Mouse (Mus musculus) 3T3-L1 (cell line): ENCODE measurements around the gene Auts2.

ENCODE experiments used
- DNase-seq: peaks from one replicate; pipeline ENCODE4 v3.0.0-alpha.2; 2015; ENCODE audit warnings: low read depth, low spot score

Auts2 gene

DNA sequence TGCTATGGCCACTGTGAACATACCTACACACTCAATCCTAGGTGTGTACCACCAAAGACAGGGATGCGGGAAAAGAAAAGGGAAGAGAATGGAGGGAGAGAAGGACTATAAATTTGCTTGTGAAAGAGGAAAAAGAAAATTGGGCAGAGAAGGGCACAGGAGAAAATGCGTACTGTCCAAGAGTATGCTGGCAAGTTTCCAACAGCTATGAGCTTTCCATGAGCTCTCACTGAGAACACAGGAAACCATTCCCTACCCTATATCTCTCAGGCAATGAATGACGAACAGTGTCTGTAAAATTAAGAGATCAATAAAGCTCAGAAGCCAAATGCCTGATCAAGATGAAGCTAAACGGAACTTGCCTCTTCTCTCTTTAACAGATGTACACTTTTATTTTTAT, 220.2 kb downstream of the Auts2 start:
- no peak for DNase-seq

DNA sequence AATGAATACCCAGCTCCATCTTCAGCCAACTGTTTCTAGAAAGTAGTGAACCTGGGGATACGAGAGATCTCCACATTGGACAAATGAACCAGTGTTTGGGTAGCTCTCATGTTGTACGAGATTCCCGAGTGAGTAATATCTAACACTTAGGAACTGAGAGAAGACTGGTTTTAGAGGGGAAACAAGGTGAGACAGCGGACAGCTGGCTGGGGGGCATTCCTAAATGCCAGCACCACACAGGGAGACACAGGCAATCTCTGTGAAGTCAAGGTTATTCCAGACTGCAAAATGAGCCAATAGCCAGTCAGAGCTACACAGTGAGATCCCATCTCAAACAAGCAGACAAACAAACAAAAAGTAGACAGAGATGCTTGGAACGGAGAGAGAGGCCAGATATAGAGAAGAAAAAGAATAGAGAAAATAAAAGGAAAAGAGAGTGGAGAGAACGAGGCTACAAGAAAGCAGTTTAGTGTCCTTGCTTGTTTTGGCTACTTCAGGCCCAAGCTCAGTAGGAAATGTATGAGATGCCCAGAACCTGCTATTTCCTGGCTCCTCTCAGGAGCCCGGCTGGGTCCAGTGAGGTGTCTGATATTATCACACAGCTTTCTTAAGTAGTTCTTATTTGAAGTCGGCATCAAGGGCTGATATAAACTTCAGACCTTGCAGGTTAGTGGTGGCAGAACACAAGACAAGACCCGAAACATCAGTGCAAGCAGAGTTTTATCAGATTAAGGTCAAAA, 224.9 kb downstream of the Auts2 start:
- no peak for DNase-seq

DNA sequence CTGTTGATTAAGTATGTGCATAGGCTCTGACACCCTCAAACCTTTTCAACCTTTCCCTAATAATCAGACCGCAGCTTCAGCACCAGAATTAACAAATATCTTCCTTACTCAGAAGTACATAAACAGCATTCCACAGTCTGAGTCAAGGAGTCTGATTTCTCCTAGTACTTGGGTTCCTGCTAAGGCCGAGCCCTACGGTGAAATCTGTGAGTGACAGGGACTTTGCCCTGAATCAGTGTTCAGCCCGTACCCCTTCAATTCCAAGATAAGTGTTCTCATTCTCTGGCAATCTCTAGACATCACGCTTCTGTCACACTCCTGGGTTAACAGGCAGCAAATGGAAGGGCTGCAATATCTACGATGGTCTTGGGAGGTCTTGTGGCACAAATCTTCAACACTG, 226.2 kb downstream of the Auts2 start:
- no peak for DNase-seq

DNA sequence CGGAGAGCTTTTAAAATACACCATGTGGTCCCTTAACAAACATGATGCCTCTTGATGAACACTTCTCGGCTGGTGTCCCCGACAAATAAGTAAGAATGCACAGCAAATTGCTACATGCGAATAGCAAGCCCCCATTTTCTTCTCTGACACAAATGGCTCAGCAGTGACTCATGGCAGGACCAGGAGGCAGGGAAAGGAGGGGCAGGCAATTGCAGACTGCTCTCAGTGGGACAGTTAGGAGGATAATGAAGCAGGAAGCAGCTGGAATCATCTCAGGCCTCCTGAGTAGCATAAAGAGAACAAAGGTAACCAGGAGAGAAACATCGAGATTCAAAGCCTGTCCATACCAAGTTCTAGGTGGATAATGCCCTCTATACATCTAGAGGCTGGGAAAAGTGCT, 228.8 kb downstream of the Auts2 start:
- no peak for DNase-seq

DNA sequence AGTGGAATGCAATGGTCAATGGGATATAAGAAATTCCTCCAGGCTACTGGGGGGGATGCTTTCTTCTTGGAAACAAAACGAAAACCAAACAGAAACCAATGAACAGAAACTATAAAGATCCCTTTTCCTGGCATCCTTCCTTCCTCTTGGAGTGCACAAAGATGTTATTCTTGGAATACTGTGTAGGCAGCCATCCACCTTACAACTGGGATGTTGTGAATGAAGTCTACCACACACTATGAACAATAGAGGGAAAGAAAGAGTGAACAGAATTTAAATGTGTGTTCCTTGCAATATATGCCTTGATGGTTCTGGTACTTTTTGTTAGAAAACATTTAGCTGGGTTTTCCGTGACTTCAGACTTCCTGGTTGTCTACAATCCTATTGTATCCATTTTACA, 236.1 kb downstream of the Auts2 start:
- DNase-seq: no peak

DNA sequence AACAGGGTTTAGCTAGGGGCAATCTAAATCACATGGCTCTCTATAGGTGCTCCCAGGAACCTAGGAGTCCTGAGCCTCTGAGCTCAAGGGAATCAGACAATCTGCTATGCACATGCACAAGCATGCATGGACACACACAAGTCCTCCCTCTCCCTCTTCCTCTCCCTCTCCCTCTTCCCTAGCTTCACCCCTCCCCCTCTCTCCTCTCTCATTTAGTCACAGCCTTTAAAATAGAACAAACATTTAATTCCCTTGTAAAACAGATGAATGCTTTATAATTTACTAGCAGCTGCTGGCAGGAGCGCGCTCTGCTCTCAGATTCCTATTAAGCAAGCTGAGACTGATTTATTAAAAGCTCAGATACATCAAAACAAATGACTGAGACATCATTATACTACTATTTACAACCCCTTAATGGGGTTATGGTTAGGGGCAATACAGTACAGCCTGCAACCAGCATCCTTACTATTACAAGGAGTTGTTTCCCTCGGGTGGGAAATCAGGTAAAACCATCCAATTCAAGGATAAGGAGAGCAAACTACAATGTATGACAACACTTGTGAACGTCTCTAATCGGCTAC, 237.7 kb downstream of the Auts2 start:
- DNase-seq: no peak

DNA sequence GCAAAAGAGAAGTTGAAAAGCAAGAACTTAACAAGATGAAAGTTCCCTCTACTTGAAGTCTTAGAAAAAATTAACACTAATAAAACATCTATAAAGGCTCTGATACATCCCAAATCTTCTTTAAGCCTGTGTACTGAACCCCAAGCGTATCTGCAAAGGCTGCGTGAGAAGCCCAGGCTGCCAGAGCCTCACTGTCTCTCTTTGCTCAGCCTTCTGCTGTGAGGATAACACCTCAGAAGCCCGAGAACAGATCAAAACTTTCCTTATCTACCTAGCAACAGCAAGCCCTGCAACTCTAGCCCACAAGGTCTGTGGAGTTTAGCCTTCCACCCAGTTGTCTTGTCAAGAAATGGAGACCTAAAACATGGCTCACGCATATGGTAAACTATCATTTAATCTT, 240.4 kb downstream of the Auts2 start:
- no peak for DNase-seq

DNA sequence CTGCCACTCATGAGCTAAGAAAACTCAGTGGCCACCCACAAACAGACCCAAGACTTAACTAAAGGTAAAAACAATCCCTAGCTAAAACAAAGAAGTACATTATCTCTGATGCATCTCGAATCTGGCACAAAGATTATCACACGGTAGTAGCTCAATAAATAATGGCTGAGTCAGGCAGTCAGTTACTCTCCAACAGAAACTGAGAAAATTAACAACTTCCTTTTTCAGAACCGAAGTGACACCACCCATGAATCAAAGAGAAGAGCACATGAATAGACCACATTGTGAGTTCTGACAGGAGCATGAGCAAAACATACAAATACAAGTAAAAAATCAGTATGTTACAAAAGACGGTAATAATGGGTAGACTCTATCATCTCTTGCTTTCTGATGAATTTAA, 242.3 kb downstream of the Auts2 start:
- no peak for DNase-seq

DNA sequence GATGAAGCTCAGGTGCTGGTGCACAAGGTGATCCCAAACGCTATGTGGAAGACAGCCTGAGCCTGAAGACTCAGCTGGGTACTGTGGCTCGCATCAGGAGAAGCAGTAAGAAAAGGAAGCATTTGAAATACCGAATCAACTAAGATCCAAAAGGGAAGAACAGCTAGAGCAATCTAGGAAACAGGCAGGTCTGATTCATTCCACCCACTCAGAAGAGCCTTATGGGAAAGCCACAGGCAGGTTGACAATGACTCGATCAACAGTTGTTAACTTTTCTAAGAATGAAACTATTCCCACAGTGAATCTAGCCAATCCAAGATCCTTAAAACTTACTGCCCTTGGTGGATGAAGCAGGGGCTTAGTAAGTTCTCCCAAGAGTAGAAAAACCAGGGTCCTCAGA, 243.4 kb downstream of the Auts2 start:
- no peak for DNase-seq

DNA sequence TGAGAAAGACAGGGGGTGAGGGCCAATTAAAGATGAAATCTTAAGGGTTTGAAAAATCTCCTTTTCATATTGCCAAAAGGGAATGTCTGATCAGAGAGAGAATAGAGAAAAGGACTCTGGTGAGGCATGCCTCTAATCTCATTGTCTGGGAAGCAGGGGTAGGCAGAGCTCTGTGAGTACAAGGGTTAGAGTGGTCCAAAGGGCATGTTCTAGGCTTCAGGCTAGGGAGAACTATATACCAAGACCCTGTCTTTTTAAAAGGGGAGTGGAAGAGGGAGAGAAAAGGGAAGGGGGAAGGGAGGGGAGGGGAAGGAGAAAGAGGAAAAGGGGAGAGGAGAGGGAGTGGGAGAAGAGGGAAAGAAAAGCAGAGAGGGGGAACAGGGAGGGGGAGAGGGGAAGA, 244.1 kb downstream of the Auts2 start:
- DNase-seq: no peak

DNA sequence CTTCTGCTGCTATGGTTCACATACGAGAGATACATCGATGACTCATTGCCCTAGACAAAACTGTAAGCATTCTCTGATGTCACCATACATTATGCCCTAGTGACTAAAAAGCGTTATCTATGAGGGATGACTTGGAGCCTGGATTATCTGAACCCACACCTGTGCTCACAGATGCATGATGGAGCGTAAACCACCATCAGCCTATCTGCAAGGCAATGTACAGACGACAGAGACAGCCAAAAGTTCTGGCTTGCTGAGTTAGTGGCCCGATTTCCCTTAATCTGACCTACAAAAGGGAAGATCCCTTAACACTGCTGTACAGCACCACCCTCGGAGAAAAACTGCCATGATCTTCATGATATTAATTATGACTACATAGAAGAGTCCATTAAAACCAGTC, 245.8 kb downstream of the Auts2 start:
- DNase-seq: no peak

DNA sequence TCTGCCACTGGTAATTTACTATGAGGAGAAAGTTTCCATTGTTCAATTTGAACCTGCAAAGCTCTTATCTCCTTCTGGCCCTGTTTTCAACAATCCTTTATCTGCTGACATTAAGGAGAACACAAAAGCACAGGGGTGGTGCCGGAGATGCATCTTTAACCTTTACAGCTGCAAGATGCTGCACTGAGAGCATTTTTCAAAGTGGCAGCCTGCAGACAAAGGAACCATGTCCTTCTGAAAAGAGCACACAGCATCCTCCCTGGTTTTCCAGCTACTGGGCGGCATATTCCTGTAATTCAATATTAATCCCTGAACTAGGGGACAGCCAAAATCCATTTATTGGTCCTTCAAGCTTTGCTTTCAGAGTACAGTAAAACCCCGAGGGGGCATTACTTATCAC, 248.7 kb downstream of the Auts2 start:
- DNase-seq: no peak

DNA sequence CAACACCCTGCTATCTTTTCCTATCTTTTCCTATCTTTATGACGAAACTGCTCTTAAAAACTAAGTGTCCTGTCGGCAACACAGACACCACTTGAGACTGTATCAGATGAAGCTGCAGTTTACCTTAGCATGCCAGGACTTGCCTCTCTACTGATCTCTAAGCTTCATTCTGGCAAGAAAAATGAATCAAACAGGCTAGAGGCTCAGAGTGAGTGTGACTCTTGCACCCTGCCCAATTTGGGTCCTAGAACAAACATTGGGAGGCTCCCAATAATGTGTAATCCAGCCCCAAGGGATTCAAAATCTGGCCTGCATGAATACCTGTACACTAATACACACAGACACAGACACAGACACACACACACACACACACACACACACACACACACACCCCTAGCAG, 250.2 kb downstream of the Auts2 start:
- DNase-seq: no peak

DNA sequence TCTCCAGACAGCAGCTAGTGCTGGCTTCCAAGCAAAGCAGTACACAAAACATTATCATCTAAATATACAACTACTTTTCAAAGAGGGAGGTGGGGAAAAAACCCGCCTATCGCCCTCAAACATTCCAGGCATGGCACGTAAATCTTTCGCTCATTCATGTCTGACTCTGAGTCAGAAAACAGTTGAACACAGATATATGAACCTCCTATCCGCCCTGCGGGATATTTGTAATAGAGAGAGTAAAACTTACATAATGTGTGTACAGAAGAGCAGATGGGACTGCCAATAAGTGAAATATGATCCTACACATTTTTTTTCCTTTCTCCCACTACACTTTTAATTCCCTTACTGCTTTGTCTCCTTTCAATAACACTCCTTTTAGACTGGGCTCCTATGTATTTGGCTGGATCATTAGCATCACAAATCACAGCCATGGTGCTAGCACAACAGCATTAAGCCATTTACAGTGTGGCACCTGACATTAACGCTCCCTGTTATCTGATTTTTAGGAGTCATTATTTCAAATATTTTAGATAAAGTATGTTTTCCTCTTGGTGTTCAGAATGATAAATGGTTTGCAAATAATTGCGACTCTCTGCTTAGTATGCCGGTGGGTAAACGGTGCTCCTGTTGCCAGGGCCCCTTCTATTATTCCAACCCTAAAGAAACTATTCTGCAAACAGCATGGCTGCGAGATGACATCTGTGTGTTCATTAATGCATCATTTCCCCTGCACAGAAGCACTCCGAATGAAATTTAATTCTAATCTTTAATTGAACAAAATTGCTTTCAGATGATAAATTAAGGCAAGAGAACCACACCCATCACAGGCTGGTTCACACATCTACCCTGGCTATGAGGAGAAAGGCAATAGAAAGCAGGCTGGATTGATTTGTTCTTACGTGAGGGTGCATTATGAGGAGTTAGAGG, 252.3 kb downstream of the Auts2 start:
- no peak for DNase-seq

DNA sequence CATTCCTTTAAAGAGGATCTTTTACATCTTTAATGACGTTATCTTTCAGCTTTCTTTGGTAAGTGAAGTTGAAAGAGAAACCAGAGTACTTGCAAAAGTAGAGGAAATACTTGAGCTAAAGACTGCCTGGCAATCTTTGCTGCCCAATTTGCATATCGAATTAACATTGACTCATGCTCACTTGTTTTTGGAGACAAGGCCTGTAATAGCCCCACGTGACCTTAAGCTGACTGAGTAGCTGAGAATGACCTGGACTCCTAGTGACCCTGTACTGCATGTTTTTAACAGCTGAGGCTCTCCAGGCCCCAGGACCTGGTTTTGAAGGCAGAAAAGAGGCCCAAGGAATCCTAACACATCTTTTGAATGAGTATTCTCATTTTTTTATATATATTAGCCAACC, 259.4 kb downstream of the Auts2 start:
- no peak for DNase-seq

DNA sequence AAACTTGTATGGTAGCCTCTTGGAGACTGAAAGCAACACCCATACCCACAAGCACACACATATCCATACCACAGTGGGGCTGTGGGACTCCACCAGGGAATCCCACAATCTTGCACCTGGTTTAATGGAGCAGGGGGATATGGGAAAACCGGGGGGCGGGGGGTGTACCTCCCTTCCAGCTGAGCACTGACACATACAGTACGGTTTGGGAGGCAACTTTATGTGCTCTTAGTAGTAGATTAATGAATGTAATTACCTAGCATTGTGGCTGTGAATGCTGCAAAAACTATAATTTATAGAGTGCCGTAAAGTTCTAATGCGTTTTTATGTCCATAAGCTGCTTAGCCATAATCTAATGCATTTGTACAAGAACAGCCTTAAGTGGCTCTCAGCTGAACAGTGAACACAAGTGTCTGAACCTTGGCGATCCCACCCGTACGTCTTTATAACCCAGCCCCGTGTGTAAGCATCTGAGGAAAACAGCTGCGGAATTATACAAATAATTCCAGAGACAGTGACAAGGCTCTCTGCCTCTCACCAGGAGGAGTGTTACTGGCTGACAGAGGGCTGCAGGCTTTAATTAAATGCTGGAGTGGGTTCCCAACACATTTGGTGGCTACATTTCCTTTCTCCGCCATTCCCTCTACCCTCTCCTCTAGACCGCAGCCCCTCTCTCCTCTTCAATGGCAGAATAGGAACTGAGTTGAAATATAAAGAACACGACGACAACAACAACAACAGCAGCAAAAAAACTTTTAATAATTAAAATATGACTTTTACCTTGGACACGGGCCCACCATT, 268.8 kb downstream of the Auts2 start:
- no peak for DNase-seq

DNA sequence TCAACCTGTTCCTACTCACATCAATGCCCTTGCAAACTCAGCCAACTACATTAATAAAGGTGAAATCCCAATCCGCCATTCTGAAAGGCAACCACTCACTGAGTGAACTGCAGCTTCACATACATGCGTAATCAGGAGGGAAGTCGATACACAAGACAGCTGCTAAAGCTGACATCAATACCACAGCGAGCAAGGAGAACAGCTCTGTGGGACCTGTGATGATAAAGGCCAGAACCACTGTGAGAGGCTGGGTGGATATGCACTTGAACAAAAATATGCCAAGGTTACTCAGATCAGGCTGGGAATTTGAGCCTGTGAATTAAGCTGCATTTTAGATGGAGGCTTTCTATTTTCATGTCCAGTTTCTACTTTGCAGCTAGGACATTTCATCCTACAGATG, 271.0 kb downstream of the Auts2 start:
- DNase-seq: no peak

DNA sequence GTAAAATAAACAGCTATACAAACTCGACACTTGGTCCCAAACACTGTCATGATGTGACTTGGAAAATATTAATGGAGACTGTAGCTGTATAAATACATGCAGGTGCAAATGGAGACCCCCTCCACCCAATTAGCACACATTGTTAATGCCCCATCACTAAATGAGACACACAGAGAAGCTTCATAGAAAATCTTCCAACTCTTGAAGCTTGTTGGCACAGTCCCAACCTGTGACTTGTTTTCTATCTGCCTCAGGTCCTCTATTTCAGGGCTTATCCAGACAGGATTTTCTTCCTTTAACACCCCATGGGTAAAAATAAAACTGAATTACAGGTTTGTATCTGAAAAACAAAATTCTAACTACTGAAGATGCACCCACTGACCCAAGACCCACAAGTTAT, 272.2 kb downstream of the Auts2 start:
- no peak for DNase-seq

DNA sequence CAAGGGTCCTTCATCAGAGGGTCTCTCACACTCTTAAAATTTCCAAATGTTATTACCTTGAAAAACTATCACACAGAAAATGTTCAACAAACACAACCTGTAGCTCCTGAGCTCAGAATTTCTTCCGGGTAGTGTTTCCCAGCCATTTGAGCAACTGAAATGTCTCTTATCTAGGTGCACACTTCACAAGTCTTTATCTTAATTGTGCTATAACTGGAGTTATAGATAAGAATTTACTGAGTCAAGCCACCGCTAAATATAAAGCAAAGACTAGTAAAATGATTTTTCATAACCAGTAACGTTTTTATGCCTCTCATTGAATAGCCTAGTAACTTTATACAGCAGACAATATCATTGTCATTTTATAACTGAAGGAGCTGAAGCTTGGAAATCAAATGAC, 273.1 kb downstream of the Auts2 start:
- no peak for DNase-seq

DNA sequence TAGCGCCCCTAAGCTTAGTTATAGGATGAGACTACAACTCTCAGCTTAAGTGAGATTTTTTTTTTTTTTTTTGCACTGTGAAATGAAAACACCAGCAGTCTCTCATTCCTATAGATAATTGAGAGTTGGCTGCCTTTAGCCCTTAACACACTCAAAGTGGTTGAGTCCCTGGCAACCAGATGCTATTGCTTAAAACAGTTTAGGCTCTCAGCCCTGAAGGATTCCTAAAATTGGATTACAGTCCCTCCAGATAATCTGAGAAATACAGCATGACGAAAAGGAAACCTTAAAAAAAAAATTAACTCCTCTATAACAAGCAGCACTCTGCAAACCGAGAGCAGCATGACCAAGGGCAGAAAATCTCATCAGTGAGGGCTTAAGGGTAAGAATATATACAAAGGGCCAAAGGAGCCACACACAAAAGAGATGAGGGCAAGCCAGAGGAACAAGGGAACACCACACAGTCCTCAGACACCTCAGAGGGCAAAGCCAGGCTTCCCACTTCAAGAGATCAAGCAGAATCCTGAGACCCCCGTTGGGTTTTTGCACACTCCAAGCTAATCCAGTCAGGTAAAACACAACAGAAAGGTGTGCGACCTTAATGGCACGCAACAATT, 274.7 kb downstream of the Auts2 start:
- DNase-seq: no peak

DNA sequence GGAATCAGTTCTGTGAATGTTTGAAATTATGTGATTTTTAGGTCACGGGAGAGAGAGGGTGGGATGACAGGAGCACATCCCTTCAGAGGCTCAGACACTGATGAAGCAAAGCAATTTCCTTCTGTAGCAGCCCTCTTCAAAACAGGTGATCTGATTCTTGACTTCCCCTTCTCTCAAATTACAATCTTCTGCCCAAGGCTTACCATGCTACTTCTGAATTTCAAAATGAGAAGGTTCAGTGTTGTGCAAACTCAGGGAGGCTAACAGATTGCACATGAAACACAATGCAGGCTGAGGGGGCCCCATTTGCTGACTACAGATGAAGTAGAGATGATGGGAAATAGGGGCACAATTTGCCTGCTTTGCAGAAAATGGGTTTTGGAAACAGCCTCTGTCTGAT, 278.1 kb downstream of the Auts2 start:
- DNase-seq: no peak

DNA sequence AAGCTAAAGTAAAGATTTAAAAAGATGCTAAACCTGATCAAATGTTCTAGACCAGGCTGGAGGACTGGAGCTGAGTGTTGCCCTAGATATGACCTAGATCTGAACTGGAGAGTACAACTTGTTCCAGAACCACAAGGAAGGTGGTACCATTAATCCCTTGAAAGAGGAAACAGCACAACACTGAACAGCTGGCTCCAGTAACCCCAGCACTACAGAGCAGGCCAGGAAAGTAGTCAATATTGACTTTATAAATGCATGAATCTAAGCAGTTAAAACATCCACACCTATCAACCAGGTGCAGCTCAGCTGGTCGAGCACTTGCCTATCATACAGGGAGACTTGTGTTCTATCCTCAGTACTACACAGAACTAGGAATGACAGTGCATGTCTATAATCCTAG, 281.4 kb downstream of the Auts2 start:
- DNase-seq: no peak
